Mouse (Mus musculus) heart, adult 2 months (tissue): ENCODE measurements around the gene Themis3. TPM values are rescaled to one million over a fixed set of nuclear protein-coding genes. Genes with fewer than 3 reads are reported as not detected.

Experiments
- DNase-seq, 2 experiments: peaks; one replicate each; pipeline ENCODE4 v3.0.0; 2021
- H3K27ac ChIP-seq: fragments of 200-600 bp; 2 replicates; pipeline ENCODE4 v1.8.1; 2022
- H3K27me3 ChIP-seq: fragments of 200-500 bp; 2 replicates; pipeline ENCODE4 v1.6.1; 2012; ENCODE audit warnings: mild to moderate bottlenecking, low read length, inconsistent platforms, mixed read lengths; ENCODE audit not compliant: control insufficient read depth, insufficient read depth
- H3K36me3 ChIP-seq: fragments of 200-500 bp; 2 replicates; pipeline ENCODE4 v1.6.1; 2012; ENCODE audit warnings: low read length, inconsistent platforms; ENCODE audit not compliant: control insufficient read depth, insufficient read depth
- H3K4me1 ChIP-seq: fragments of 200-500 bp; 2 replicates; pipeline ENCODE4 v1.6.1; 2011; ENCODE audit warnings: low read length; ENCODE audit not compliant: control insufficient read depth, insufficient read depth
- H3K4me3 ChIP-seq: fragments of 200-600 bp; 2 replicates; pipeline ENCODE4 v1.8.1; 2022
- H3K79me2 ChIP-seq: fragments of 200-500 bp; replicated peaks from 2 replicates; pipeline ENCODE4 v1.6.1; 2012; ENCODE audit warnings: mild to moderate bottlenecking, inconsistent platforms, low read length, moderate library complexity, mixed read lengths; ENCODE audit not compliant: control insufficient read depth, insufficient read depth
- H3K9ac ChIP-seq: fragments of 200-500 bp; 2 replicates; pipeline ENCODE4 v1.6.1; 2012; ENCODE audit warnings: low read depth, mild to moderate bottlenecking, control low read depth, inconsistent platforms, low read length, mixed read lengths
- CTCF ChIP-seq: fragments of 200-600 bp; IDR thresholded peaks from 2 replicates; pipeline ENCODE4 v1.8.1; 2022; ENCODE audit warnings: antibody characterized with exemption, mild to moderate bottlenecking, moderate library complexity
- EP300 ChIP-seq: fragments of 200-500 bp; IDR thresholded peaks from 2 replicates; pipeline ENCODE4 v1.6.1; 2011; ENCODE audit warnings: low read depth, low read length, control low read depth; ENCODE audit not compliant: insufficient read depth
- POLR2A ChIP-seq: fragments of 200-500 bp; IDR thresholded peaks from 2 replicates; pipeline ENCODE4 v1.6.1; 2011; ENCODE audit warnings: mild to moderate bottlenecking, low read depth, low read length, control low read depth; ENCODE audit not compliant: insufficient read depth
- WGBS: fragments of 180-500 bp; shearing (Covaris S2); methylation state at CpG from one replicate; pipeline ENCODE4 v1.1.7; 2018; 5-methylcytosine and 5-hydroxymethylcytosine counted together
- intact Hi-C: fragments of 180-260 bp; cut with DNase I; formaldehyde crosslinking; loops from one replicate; pipeline ENCODE4 v1.15.1; 2025
- polyA plus RNA-seq: library from polyadenylated mRNA; depleted of rRNA; stranded (reverse); fragments of >200 nt; gene quantifications from 2 replicates; pipeline ENCODE4 v1.2.3, GENCODE M21; 2012
- total RNA-seq, 2 experiments: library from RNA; stranded (reverse); gene quantifications; 2 replicates each; pipeline ENCODE4 v1.2.3; 2021

Gene Themis3
- total and polyA plus RNA-seq, 3 experiments, result not detected

- WGBS, result 89% methylated on average over 2 of the region's 2 CpGs
- Histone ChIP-seq H3K4me1 (no peaks in the 10 kb centered on the region), H3K79me2 (no peaks in the 10 kb centered on the region), H3K36me3 (no peaks in the 10 kb centered on the region), H3K9ac (no peak overlapping the region), H3K27me3 (no peaks in the 10 kb centered on the region), H3K27ac (no peak overlapping the region), H3K4me3 (no peak overlapping the region)
- no peak for DNase-seq
- intact Hi-C loops, result no loop called here
- no peak for TF ChIP-seq EP300
- no peak for TF ChIP-seq POLR2A
- TF ChIP-seq CTCF, result no peak
Observed at GRCm38 (mm10) chr17:66601171-66601570, 6.8 kb upstream of the Themis3 start.

GRCm38 (mm10) chr17:66595867-66596266, 1.4 kb upstream of the Themis3 start:
- DNase-seq, result no peak
- Histone ChIP-seq H3K9ac (no peak overlapping the region), H3K27me3 (no peaks in the 10 kb centered on the region), H3K4me3 (no peak overlapping the region), H3K79me2 (no peaks in the 10 kb centered on the region), H3K36me3 (no peaks in the 10 kb centered on the region), H3K27ac (no peak overlapping the region), H3K4me1 (no peaks in the 10 kb centered on the region)
- intact Hi-C loops, result no loop called here
- TF ChIP-seq CTCF (no peak), POLR2A (no peak), EP300 (no peak)
- WGBS, result 81% methylated on average over 3 of the region's 3 CpGs

- Histone ChIP-seq H3K27ac (no peak overlapping the region), H3K27me3 (no peaks in the 10 kb centered on the region), H3K79me2 (no peaks in the 10 kb centered on the region), H3K9ac (no peak overlapping the region), H3K4me1 (no peaks in the 10 kb centered on the region), H3K4me3 (no peak overlapping the region), H3K36me3 (no peaks in the 10 kb centered on the region)
- TF ChIP-seq CTCF, result no peak
- no peak for TF ChIP-seq POLR2A
- no peak for TF ChIP-seq EP300
- no peak for DNase-seq
- intact Hi-C loops, result no loop called here
Observed at GRCm38 (mm10) chr17:66595256-66595655, 835 bp upstream of the Themis3 start.

- no peak overlapping the region for H3K9ac ChIP-seq
- TF ChIP-seq CTCF, result no peak
- no peak for TF ChIP-seq EP300
- TF ChIP-seq POLR2A, result no peak
- H3K4me1 ChIP-seq, result no peaks in the 10 kb centered on the region
- no peaks in the 10 kb centered on the region for H3K36me3 ChIP-seq
- WGBS, result 42% methylated on average over 9 of the region's 9 CpGs
- no peak overlapping the region for H3K27ac ChIP-seq
- DNase-seq, result no peak
- H3K79me2 ChIP-seq, result no peaks in the 10 kb centered on the region
- intact Hi-C loops, result no loop called here
- no peak overlapping the region for H3K4me3 ChIP-seq
- no peaks in the 10 kb centered on the region for H3K27me3 ChIP-seq
Observed at GRCm38 (mm10) chr17:66590353-66591075, 3.9 kb downstream of the Themis3 start.

GRCm38 (mm10) chr17:66589864-66590263, 4.6 kb downstream of the Themis3 start:
- intact Hi-C loops, result no loop called here
- Histone ChIP-seq H3K27me3 (no peaks in the 10 kb centered on the region), H3K79me2 (no peaks in the 10 kb centered on the region), H3K36me3 (no peaks in the 10 kb centered on the region), H3K4me1 (no peaks in the 10 kb centered on the region), H3K4me3 (no peak overlapping the region), H3K9ac (no peak overlapping the region), H3K27ac (no peak overlapping the region)
- no peak for TF ChIP-seq CTCF
- TF ChIP-seq EP300, result no peak
- no peak for TF ChIP-seq POLR2A
- no peak for DNase-seq
- 76% methylated on average over 8 of the region's 8 CpGs for WGBS

GRCm38 (mm10) chr17:66586741-66587140, 7.7 kb downstream of the Themis3 start:
- TF ChIP-seq POLR2A (no peak), EP300 (no peak), CTCF (no peak)
- WGBS, result 86% methylated on average over 10 of the region's 10 CpGs
- intact Hi-C loops, result no loop called here

More at GRCm38 (mm10) chr17:66586741-66587140, 7.7 kb downstream of the Themis3 start:
- no peaks in the 10 kb centered on the region for H3K79me2 ChIP-seq
- no peak for DNase-seq
- H3K27ac ChIP-seq, result no peak overlapping the region
- H3K4me1 ChIP-seq, result no peaks in the 10 kb centered on the region
- no peaks in the 10 kb centered on the region for H3K36me3 ChIP-seq
- H3K9ac ChIP-seq, result no peak overlapping the region
- H3K27me3 ChIP-seq, result no peaks in the 10 kb centered on the region
- H3K4me3 ChIP-seq, result no peak overlapping the region
